Mouse (Mus musculus): ENCODE measurements around the gene Gm49450. TPM values are rescaled to one million over a fixed set of nuclear protein-coding genes. Genes with fewer than 3 reads are reported as not detected.

Gm49450 gene
- total and polyA plus RNA-seq, 2 experiments from 2014 or later = 78.3 TPM; not detected in 1

DNA sequence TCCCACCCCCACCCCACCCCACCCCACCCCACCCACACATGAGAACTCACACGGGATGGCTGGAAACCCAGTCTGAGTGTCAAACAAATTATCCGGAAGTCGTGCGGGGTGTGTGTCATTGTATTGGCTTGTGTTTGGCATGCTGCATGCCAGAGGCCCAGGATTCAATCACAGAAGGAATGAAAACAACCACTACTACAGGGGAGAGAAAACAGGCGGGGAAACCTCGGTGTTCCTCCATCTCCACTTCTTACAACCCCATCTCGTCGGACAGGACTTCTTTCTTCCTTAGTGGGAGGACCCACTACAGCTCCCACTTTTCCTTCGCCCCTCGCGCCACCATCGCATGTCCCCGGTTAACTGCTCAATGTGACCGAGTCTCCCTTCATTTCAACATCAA, 36.3 kb downstream of the Gm49450 start:
- DNase-seq (ENCODE audit: low spot score) (no peak), ATAC-seq (ENCODE audit: insufficient read depth, low read depth) (no peak)
- Histone ChIP-seq H3K4me2 (ENCODE audit: low read depth, low read length) (peak overlapping the region; percentile 94), H3K9me3 (replicated peaks; ENCODE audit: control insufficient read depth, low read length) (no peaks in the 10 kb centered on the region), H3K4me3 (ENCODE audit: low read depth, low read length) (peak overlapping the region; percentile 95), H3K36me3 (replicated peaks; ENCODE audit: control insufficient read depth, insufficient read depth, low read length) (peaks cover 33% of the 10 kb centered on the region), H3K4me1 (ENCODE audit: control insufficient read depth, insufficient read depth) (peaks cover 12% of the 10 kb centered on the region), H3K27ac (ENCODE audit: low read depth) (peak overlapping the region; percentile 97), H3K9ac (replicated peaks; ENCODE audit: low read depth, low read length) (peak overlapping the region; percentile 87), H3K27me3 (ENCODE audit: control insufficient read depth, insufficient read depth, low read length) (no peaks in the 10 kb centered on the region)
- WGBS = under 1% methylated on average over 14 of the region's 14 CpGs
- no peak for TF ChIP-seq EP300 (IDR thresholded peaks at IDR 0.05; ENCODE audit: low read depth)

DNA sequence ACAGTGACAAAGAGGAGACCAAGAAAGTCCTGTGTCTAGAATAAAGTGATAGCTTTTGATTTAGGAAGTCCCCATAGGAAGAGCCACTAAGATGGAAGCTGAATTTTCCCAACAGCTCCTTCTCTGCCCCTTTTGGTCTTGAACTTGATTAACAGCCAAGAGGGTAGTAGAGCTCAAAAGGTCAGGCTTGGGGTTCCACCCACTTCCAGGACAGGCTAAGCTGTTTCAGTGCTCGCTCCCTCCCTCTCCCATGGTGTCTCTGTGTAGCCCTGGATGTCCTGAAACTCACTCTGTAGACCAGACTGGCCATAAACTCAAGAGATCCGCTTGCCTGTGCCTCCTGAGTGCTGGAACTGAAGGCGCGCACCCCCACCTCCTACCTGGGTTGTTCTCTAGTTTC, 37.3 kb downstream of the Gm49450 start:
- 89% methylated on average over 4 of the region's 4 CpGs for WGBS
- DNase-seq (ENCODE audit: low spot score) (no peak), ATAC-seq (ENCODE audit: insufficient read depth, low read depth) (no peak)
- Histone ChIP-seq H3K4me3 (ENCODE audit: low read depth, low read length) (no peak overlapping the region), H3K9me3 (replicated peaks; ENCODE audit: control insufficient read depth, low read length) (no peaks in the 10 kb centered on the region), H3K27ac (ENCODE audit: low read depth) (no peak overlapping the region), H3K9ac (replicated peaks; ENCODE audit: low read depth, low read length) (no peak overlapping the region), H3K4me1 (ENCODE audit: control insufficient read depth, insufficient read depth) (peaks cover 12% of the 10 kb centered on the region), H3K36me3 (replicated peaks; ENCODE audit: control insufficient read depth, insufficient read depth, low read length) (peaks cover 44% of the 10 kb centered on the region), H3K4me2 (ENCODE audit: low read depth, low read length) (peak overlapping the region; percentile 94), H3K27me3 (ENCODE audit: control insufficient read depth, insufficient read depth, low read length) (no peaks in the 10 kb centered on the region)
- TF ChIP-seq CTCF (IDR thresholded peaks at IDR 0.05; ENCODE audit: low read depth) (no peak), EP300 (IDR thresholded peaks at IDR 0.05; ENCODE audit: low read depth) (no peak)

- WGBS = 88% methylated on average over 6 of the region's 6 CpGs
- Histone ChIP-seq H3K36me3 (replicated peaks; ENCODE audit: control insufficient read depth, insufficient read depth, low read length) (peaks cover 52% of the 10 kb centered on the region), H3K27me3 (ENCODE audit: control insufficient read depth, insufficient read depth, low read length) (no peaks in the 10 kb centered on the region), H3K4me1 (ENCODE audit: control insufficient read depth, insufficient read depth) (peaks cover 12% of the 10 kb centered on the region), H3K27ac (ENCODE audit: low read depth) (no peak overlapping the region), H3K9ac (replicated peaks; ENCODE audit: low read depth, low read length) (no peak overlapping the region), H3K4me3 (ENCODE audit: low read depth, low read length) (no peak overlapping the region), H3K9me3 (replicated peaks; ENCODE audit: control insufficient read depth, low read length) (no peaks in the 10 kb centered on the region), H3K4me2 (ENCODE audit: low read depth, low read length) (no peak overlapping the region)
- ATAC-seq (ENCODE audit: insufficient read depth, low read depth) = no peak
- no peak for TF ChIP-seq EP300 (IDR thresholded peaks at IDR 0.05; ENCODE audit: low read depth)
- TF ChIP-seq CTCF (IDR thresholded peaks at IDR 0.05; ENCODE audit: low read depth) = no peak
- no peak for DNase-seq (ENCODE audit: low spot score)
These were observed 38.4 kb downstream of the Gm49450 start for GRCm38 (mm10) chr15:98914903-98915302.

DNA sequence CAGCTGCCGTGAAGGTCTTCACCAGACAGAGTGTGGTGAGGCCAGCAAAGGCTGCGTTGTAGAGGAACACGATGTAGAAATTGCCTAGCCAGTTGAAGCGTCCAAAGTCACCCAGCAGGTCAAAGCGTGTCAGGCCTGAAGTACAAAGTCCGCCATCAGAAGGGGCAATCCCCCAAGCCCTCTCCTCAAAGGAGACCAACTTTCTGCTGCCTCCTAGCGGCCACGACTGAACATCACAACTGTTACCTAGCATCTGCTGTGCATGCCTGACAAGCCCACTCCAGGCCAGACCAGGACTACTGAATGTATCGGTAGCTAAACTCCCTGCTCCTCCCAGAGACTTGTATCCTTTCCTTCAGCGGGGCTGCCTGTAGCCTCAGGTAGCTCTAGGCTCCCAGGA, 48.7 kb downstream of the Gm49450 start:
- no peak for DNase-seq (ENCODE audit: low spot score)

GRCm38 (mm10) chr15:98902600-98902999, 50.8 kb downstream of the Gm49450 start:
- no peak overlapping the region for H3K27ac ChIP-seq (ENCODE audit: low read depth)
- H3K36me3 ChIP-seq (replicated peaks; ENCODE audit: control insufficient read depth, insufficient read depth, low read length) = peaks cover 39% of the 10 kb centered on the region
- DNase-seq (ENCODE audit: low spot score) (no peak), ATAC-seq (ENCODE audit: insufficient read depth, low read depth) (no peak)
- no peak for TF ChIP-seq CTCF (IDR thresholded peaks at IDR 0.05; ENCODE audit: low read depth)
- H3K4me1 ChIP-seq (ENCODE audit: control insufficient read depth, insufficient read depth) = peaks cover 10% of the 10 kb centered on the region; the same call in 1 of the 2 replicates
- 73% methylated on average over 2 of the region's 2 CpGs for WGBS
- no peaks in the 10 kb centered on the region for H3K9me3 ChIP-seq (replicated peaks; ENCODE audit: control insufficient read depth, low read length)
- H3K4me2 ChIP-seq (ENCODE audit: low read depth, low read length) = no peak overlapping the region
- H3K27me3 ChIP-seq (ENCODE audit: control insufficient read depth, insufficient read depth, low read length) = peaks cover 19% of the 10 kb centered on the region
- no peak overlapping the region for H3K4me3 ChIP-seq (ENCODE audit: low read depth, low read length)
- no peak overlapping the region for H3K9ac ChIP-seq (replicated peaks; ENCODE audit: low read depth, low read length)

More for the DNA sequence above, 48.7 kb downstream of the Gm49450 start:
- Histone ChIP-seq H3K36me3 (replicated peaks; ENCODE audit: control insufficient read depth, insufficient read depth, low read length) (peaks cover 60% of the 10 kb centered on the region), H3K9me3 (replicated peaks; ENCODE audit: control insufficient read depth, low read length) (no peaks in the 10 kb centered on the region), H3K27ac (ENCODE audit: low read depth) (no peak overlapping the region), H3K4me1 (ENCODE audit: control insufficient read depth, insufficient read depth) (no peaks in the 10 kb centered on the region), H3K4me3 (ENCODE audit: low read depth, low read length) (no peak overlapping the region), H3K27me3 (ENCODE audit: control insufficient read depth, insufficient read depth, low read length) (0 out of 2 replicates have a peak, but pooled peaks cover 3% of the 10 kb centered on the region), H3K9ac (replicated peaks; ENCODE audit: low read depth, low read length) (no peak overlapping the region), H3K4me2 (ENCODE audit: low read depth, low read length) (no peak overlapping the region)
- no peak for ATAC-seq (ENCODE audit: insufficient read depth, low read depth)
- TF ChIP-seq EP300 (IDR thresholded peaks at IDR 0.05; ENCODE audit: low read depth) (no peak), CTCF (IDR thresholded peaks at IDR 0.05; ENCODE audit: low read depth) (peak; percentile 55)
- 37% methylated on average over 10 of the region's 10 CpGs for WGBS

DNA sequence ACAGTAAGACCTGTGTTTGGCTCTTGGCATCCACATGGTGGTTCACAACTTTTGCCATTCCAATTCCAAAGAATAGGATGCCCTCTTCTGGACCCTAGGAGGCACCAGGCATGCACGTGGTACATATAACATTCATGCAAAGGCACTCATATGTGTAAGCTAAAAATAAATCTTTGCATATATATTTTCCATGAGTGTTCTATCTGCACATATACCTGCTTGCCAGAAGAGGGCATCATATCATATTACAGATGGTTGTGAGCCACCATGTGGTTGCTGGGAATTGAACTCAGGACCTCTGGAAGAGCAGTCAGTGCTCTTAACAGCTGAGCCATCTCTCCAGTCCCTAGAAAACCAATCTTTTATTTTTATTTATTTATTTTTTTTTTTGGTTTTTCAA, 51.8 kb downstream of the Gm49450 start:
- peaks cover 30% of the 10 kb centered on the region for H3K27me3 ChIP-seq (ENCODE audit: control insufficient read depth, insufficient read depth, low read length)
- H3K4me3 ChIP-seq (ENCODE audit: low read depth, low read length) = no peak overlapping the region
- H3K27ac ChIP-seq (ENCODE audit: low read depth) = no peak overlapping the region
- H3K4me2 ChIP-seq (ENCODE audit: low read depth, low read length) = no peak overlapping the region
- peaks cover 32% of the 10 kb centered on the region for H3K36me3 ChIP-seq (replicated peaks; ENCODE audit: control insufficient read depth, insufficient read depth, low read length)
- ATAC-seq (ENCODE audit: insufficient read depth, low read depth) (no peak), DNase-seq (ENCODE audit: low spot score) (no peak)
- no peaks in the 10 kb centered on the region for H3K9me3 ChIP-seq (replicated peaks; ENCODE audit: control insufficient read depth, low read length)
- TF ChIP-seq CTCF (IDR thresholded peaks at IDR 0.05; ENCODE audit: low read depth) (no peak), EP300 (IDR thresholded peaks at IDR 0.05; ENCODE audit: low read depth) (no peak)
- peaks cover 15% of the 10 kb centered on the region; the same call in 1 of the 2 replicates for H3K4me1 ChIP-seq (ENCODE audit: control insufficient read depth, insufficient read depth)
- no peak overlapping the region for H3K9ac ChIP-seq (replicated peaks; ENCODE audit: low read depth, low read length)
- WGBS = 50% methylated on average over 1 of the region's 1 CpGs

Data from heart, postnatal 0 days (tissue).